Mouse (Mus musculus) G1E (cell line): ENCODE results near the gene Tmem62.
"Not testable (repeated sequence)": the region's sequence is repeated elsewhere in the genome, so short reads cannot be mapped to it uniquely, and the experiment has no call there.

Experiments used
- CTCF ChIP-seq: IDR thresholded peaks from 2 replicates; pipeline ENCODE4 v1.5.1; 2012; ENCODE audit warnings: low read depth, low read length, inconsistent platforms, mixed read lengths
- GATA1 ChIP-seq: IDR thresholded peaks from 2 replicates; pipeline ENCODE4 v1.6.1; 2012; ENCODE audit warnings: borderline replicate concordance, low read length, inconsistent platforms, mixed read lengths
- GATA2 ChIP-seq: IDR thresholded peaks from 2 replicates; pipeline ENCODE4 v1.6.1; 2012; ENCODE audit warnings: low read depth, low read length, inconsistent platforms, borderline replicate concordance
- TAL1 ChIP-seq: conservative IDR thresholded peaks from 2 replicates; pipeline ENCODE4 v1.6.1; 2012; ENCODE audit warnings: low read depth, low read length, inconsistent platforms, mixed read lengths

DNA sequence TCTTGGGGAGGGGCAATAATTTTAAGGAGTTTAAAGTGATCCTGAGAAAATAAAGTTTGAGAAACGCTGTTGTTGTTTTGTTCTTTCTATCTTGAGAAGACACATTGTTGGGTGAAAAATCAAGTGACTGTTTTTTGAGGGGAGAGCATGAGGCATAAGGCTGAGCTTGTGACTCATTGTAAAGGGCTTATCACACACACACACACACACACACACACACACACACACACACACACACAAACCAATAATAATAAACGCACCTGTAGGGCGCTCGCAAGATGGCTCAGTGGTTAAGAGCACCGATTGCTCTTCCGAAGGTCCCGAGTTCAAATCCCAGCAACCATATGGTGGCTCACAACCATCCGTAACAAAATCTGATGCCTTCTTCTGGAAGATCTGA is 4.6 kb upstream of the Tmem62 start:
- TF ChIP-seq CTCF, GATA2, GATA1, TAL1: not testable (repeated sequence)
